Mouse (Mus musculus) stomach, postnatal 0 days (tissue): ENCODE data around the gene Arid1b.

Source experiments
- CTCF ChIP-seq: IDR thresholded peaks from 2 replicates; pipeline ENCODE4 v1.5.1; 2016; ENCODE audit warnings: antibody characterized with exemption, low read depth, mild to moderate bottlenecking, moderate library complexity
- EP300 ChIP-seq: optimal IDR thresholded peaks from 2 replicates; pipeline ENCODE3; 2016; ENCODE audit warnings: antibody characterized with exemption

- no peak for TF ChIP-seq CTCF
- no peak for TF ChIP-seq EP300
These were observed 136.0 kb downstream of the Arid1b start for GRCm38 (mm10) chr17:5130116-5130515.
